ENCODE assay signal across 20 mouse cellular contexts in genomic region chr11:103915686-103916085, GRCm38 (mm10).
"Had no signal": no experiment of that assay in that cellular context is flagged by ENCODE, and none has a peak within 500 bp of the region (broad histone marks: within the 10 kb centered on the region; RNA-seq: fewer than 3 reads in every experiment).

No protein-coding gene starts in this region.

- H3K4me1 ChIP-seq: intestine, embryonic 15.5 days; limb, embryonic 10.5 days; limb, embryonic 13.5 days; liver, embryonic 13.5 days; midbrain, embryonic 13.5 days; neural tube, embryonic 13.5 days; stomach, embryonic 15.5 days had no signal

- H3K9me3 ChIP-seq: intestine, embryonic 15.5 days; limb, embryonic 10.5 days; limb, embryonic 13.5 days; liver, embryonic 13.5 days; megakaryocyte, embryonic 14.5 days; midbrain, embryonic 10.5 days; midbrain, embryonic 13.5 days; neural tube, embryonic 13.5 days; stomach, embryonic 15.5 days had no signal

- DNase-seq: kidney, adult 11 months; kidney, adult 9 months; kidney, postnatal 14 days; kidney, postnatal 4 days; liver, embryonic 13.5 days; lung, adult 18-20 months; retina, postnatal 1 day; right cerebral cortex, postnatal 25 days; spleen, adult 18-20 months; thymus, postnatal 25 days had no signal

- H3K4me2 ChIP-seq: intestine, embryonic 15.5 days; limb, embryonic 13.5 days; liver, embryonic 13.5 days; midbrain, embryonic 13.5 days; neural tube, embryonic 13.5 days; stomach, embryonic 15.5 days had no signal

- H3K27me3 ChIP-seq: intestine, embryonic 15.5 days; limb, embryonic 13.5 days; liver, embryonic 13.5 days; megakaryocyte, embryonic 14.5 days; midbrain, embryonic 13.5 days; neural tube, embryonic 13.5 days; stomach, embryonic 15.5 days had no signal

- H3K27ac ChIP-seq: intestine, embryonic 15.5 days; limb, embryonic 10.5 days; limb, embryonic 13.5 days; liver, embryonic 13.5 days; midbrain, embryonic 10.5 days; midbrain, embryonic 13.5 days; neural tube, embryonic 13.5 days; stomach, embryonic 15.5 days had no signal

- ATAC-seq: intestine, embryonic 15.5 days; midbrain, embryonic 13.5 days; midbrain, embryonic 16.5 days had no signal

- H3K9ac ChIP-seq: intestine, embryonic 15.5 days; limb, embryonic 13.5 days; liver, embryonic 13.5 days; midbrain, embryonic 13.5 days; neural tube, embryonic 13.5 days; stomach, embryonic 15.5 days had no signal

- H3K4me3 ChIP-seq: intestine, embryonic 15.5 days; limb, embryonic 10.5 days; limb, embryonic 13.5 days; liver, embryonic 13.5 days; megakaryocyte, embryonic 14.5 days; midbrain, embryonic 10.5 days; midbrain, embryonic 13.5 days; myocyte; neural tube, embryonic 13.5 days; stomach, embryonic 15.5 days had no signal
